Mouse (Mus musculus): ENCODE data around the gene Arhgap30.

- TF ChIP-seq CTCF (conservative IDR thresholded peaks at IDR 0.05; ENCODE audit: insufficient read depth, insufficient read length, low read depth, low read length) (no peak), POLR2A (IDR thresholded peaks at IDR 0.05; ENCODE audit: low read depth, low read length) (no peak)
Observed at GRCm38 (mm10) chr1:171344715-171345114, 44.0 kb upstream of the Arhgap30 start.

Measured in kidney, adult 2 months (tissue).